Mouse (Mus musculus): Measurements from ENCODE around the gene Thnsl1.
"Not testable (repeated sequence)": the region's sequence is repeated elsewhere in the genome, so short reads cannot be mapped to it uniquely, and the experiment has no call there.

GRCm38 (mm10) chr2:21244104-21244503, 38.6 kb downstream of the Thnsl1 start:
- not testable (repeated sequence) for TF ChIP-seq CTCF (IDR thresholded peaks at IDR 0.05; ENCODE audit: extremely low read depth, insufficient read depth, insufficient read length, insufficient replicate concordance); POLR2A (IDR thresholded peaks at IDR 0.05; ENCODE audit: low read depth, low read length)
